Mouse (Mus musculus) kidney, adult 2 months (tissue): ENCODE data around the gene Snx33.

Source experiments
- CTCF ChIP-seq: fragments of 200-500 bp; conservative IDR thresholded peaks from 2 replicates; pipeline ENCODE4 v1.5.1; 2011; ENCODE audit warnings: low read depth, mild to moderate bottlenecking, control low read depth, low read length, moderate library complexity, mixed read lengths; ENCODE audit not compliant: insufficient read depth, insufficient read length
- POLR2A ChIP-seq: fragments of 200-500 bp; IDR thresholded peaks from one replicate; pipeline ENCODE4 v1.6.1; 2011; ENCODE audit warnings: low read depth, low read length, control low read depth

GRCm38 (mm10) chr9:56877284-56877683, 50.9 kb downstream of the Snx33 start:
- TF ChIP-seq CTCF (no peak), POLR2A (no peak)
